Mouse (Mus musculus) kidney, adult 2 months (tissue): ENCODE measurements around the gene A730061H03Rik.

ENCODE experiments used
- CTCF ChIP-seq: fragments of 200-500 bp; conservative IDR thresholded peaks from 2 replicates; pipeline ENCODE4 v1.5.1; 2011; ENCODE audit warnings: low read depth, mild to moderate bottlenecking, control low read depth, low read length, moderate library complexity, mixed read lengths; ENCODE audit not compliant: insufficient read depth, insufficient read length
- POLR2A ChIP-seq: fragments of 200-500 bp; IDR thresholded peaks from one replicate; pipeline ENCODE4 v1.6.1; 2011; ENCODE audit warnings: low read depth, low read length, control low read depth

DNA sequence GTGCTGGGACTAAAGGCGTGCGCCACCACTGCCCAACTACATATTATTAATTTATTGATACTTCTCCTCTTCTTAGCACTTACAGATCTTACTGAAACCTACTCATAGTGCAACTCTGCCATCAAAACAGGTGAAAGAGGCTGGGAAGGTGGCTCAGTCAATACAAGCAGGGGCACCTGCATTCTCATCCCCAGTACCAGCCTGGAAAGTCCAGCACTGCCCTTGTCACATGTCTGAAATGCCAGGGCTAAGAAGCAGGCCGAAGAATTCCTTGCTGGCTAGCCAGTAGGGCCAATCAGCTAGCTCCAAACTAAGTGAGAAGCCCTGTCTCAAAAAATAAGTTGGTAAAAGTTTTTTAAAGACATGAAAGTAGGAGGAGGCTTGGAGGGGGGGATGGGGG is 2.6 kb downstream of the A730061H03Rik start:
- no peak for TF ChIP-seq POLR2A
- no peak for TF ChIP-seq CTCF
